Mouse (Mus musculus) left cerebral cortex, adult 2 months (tissue): ENCODE data around the gene Prom1. TPM values are rescaled to one million over a fixed set of nuclear protein-coding genes. Genes with fewer than 3 reads are reported as not detected.
A peak's percentile ranks its signal among the peaks of the same experiment; 100 is the strongest.

Source experiments
- DNase-seq, 2 experiments: peaks; one replicate each; pipeline ENCODE4 v3.0.0; 2021 to 2022; ENCODE audit warnings: low spot score in 2 of 2, mixed read lengths in 1 of 2; ENCODE audit errors: extremely low spot score in 1 of 2
- H3K27ac ChIP-seq: fragments of 200-600 bp; 2 replicates; pipeline ENCODE4 v1.8.1; 2022
- H3K4me3 ChIP-seq: fragments of 200-600 bp; 2 replicates; pipeline ENCODE4 v1.8.1; 2022
- CTCF ChIP-seq: fragments of 200-600 bp; IDR thresholded peaks from 2 replicates; pipeline ENCODE4 v1.8.1; 2022; ENCODE audit warnings: antibody characterized with exemption, mild to moderate bottlenecking, moderate library complexity
- intact Hi-C: fragments of 180-260 bp; cut with DNase I; formaldehyde crosslinking; loops from one replicate; pipeline ENCODE4 v1.15.1; 2025
- total RNA-seq, 2 experiments: library from RNA; stranded (reverse); gene quantifications; 2 replicates each; pipeline ENCODE4 v1.2.3; 2021

The Prom1 gene
- total RNA-seq, 2 experiments from 2014 or later, result 12.3 to 17.7 TPM

DNA sequence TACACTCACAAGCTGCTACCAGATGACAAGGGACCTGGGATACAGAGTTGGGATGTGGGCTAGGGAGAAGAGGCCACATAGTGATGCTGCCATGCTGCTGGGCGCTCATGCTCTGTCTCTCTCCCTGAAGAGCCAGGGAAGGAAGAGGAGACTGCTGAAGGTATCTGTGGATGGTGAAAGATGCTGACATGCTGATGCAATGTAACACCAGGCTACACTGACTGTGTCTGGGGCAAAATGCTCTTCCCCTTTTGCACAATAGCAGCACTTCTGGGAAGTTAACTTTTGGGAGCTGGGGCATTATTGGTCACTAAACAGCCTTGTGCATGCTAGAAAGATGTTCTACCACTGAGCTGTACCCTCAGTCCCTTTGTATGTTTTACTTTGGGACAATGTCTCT, 26.4 kb downstream of the Prom1 start:
- no peak overlapping the region for H3K4me3 ChIP-seq
- intact Hi-C loops, result no loop called here
- DNase-seq, result no peak
- TF ChIP-seq CTCF, result no peak
- H3K27ac ChIP-seq, result no peak overlapping the region

DNA sequence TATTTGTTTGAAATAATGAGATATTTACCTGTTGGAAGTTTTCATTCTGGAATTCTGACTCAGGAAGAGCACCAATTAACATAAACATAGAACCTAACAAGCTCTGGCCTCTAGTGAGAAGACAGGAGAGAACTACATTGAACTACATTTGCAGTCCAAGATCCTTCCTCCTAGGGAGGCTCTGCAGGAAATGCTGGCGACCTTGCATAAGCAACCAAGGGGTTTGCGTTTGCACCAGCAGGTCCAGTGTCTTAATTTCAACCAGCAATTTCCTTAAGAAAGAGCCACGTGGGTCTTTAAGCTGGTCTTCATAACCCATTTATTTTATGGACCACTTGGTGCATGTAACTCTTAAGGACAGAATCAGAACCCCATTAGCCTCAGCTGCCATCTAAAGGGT, 28.2 kb downstream of the Prom1 start:
- no peak for DNase-seq
- H3K27ac ChIP-seq, result no peak overlapping the region
- H3K4me3 ChIP-seq, result no peak overlapping the region
- TF ChIP-seq CTCF, result no peak
- intact Hi-C loops, result no loop called here

GRCm38 (mm10) chr5:44070529-44071133, 31.2 kb downstream of the Prom1 start:
- TF ChIP-seq CTCF, result no peak
- intact Hi-C loops, result no loop called here
- DNase-seq, result no peak
- no peak overlapping the region for H3K27ac ChIP-seq
- H3K4me3 ChIP-seq, result no peak overlapping the region

DNA sequence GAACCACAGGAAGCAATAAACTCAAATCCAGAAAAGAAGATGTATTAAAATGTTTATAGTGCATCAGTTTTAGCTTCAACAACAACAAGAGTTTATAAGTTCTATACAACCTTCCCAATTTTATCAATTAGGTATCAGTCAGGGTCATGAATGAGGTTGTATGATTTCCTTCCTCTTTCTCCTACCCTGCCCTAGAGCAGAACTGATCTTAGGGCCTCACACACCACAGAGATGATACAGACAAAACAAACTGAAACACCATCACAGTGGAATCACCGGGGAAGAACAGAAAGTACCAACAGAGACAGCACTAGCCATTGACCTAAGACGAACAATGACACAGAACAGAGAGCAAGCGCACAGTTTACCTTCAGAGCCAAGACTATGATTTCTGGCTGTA, 43.6 kb downstream of the Prom1 start:
- no peak for TF ChIP-seq CTCF
- Histone ChIP-seq H3K4me3 (no peak overlapping the region), H3K27ac (no peak overlapping the region)
- DNase-seq, result no peak
- intact Hi-C loops, result loop anchor here (10.0 kb wide), 1 partner anchor 1367 kb away; no protein-coding TSS in a partner anchor

- TF ChIP-seq CTCF, result no peak
- no peak overlapping the region for H3K4me3 ChIP-seq
- H3K27ac ChIP-seq, result no peak overlapping the region
- intact Hi-C loops, result loop anchor here (10.0 kb wide), 1 partner anchor 1375 kb away; no protein-coding TSS in a partner anchor
- DNase-seq, result no peak
Measured at GRCm38 (mm10) chr5:44050213-44050612, 51.6 kb downstream of the Prom1 start.

GRCm38 (mm10) chr5:44049395-44049976, 52.3 kb downstream of the Prom1 start:
- no peak overlapping the region for H3K4me3 ChIP-seq
- no peak overlapping the region for H3K27ac ChIP-seq
- no peak for TF ChIP-seq CTCF
- intact Hi-C loops, result loop anchor here (5.0 to 10.0 kb wide), 3 partner anchors 118 to 155 kb away; no protein-coding TSS in a partner anchor
- DNase-seq, result no peak

DNA sequence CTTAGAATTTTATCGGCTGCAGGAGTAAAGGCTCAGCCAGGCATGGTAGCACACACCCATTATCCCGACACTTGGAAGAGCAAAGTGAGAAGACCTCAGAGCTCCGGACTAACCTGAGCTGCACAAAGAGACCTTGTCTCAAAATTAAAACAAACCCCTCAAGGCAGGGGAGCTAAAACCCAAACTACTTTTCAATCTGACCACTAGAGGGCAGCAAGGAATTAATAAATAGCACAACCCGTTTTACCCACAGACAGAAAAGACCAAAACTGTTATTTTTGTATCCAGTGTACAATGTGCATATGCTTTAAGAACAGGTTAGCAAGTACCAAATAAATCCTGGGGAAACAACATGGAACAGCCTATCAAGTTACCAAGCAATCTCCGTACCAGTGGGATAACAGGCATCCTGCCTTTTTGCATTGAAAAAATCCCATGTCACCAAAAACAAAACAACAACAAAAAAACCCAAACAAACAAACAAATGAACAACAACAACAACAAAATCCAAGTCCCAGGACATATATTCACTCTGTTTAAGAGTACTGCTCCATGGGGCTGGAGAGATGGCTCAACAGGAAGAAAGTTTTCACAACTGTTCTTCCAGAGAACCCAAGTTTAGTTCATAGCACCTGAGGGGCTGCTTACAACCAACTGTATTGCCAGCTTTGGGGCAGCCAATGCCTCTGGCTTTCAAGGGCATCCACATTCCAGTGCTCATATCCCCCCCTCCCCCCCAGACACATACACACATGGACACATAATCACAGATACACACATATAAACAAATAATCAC, 53.1 kb downstream of the Prom1 start:
- intact Hi-C loops, result loop anchor here (1.0 to 10.0 kb wide), 4 partner anchors 119 to 220 kb away; no protein-coding TSS in a partner anchor
- Histone ChIP-seq H3K27ac (no peak overlapping the region), H3K4me3 (no peak overlapping the region)
- no peak for DNase-seq
- TF ChIP-seq CTCF, result peak; percentile 78

GRCm38 (mm10) chr5:44041725-44042124, 60.1 kb downstream of the Prom1 start:
- intact Hi-C loops, result loop anchor here (5.0 to 10.0 kb wide), 2 partner anchors 147 to 199 kb away; no protein-coding TSS in a partner anchor
- TF ChIP-seq CTCF, result no peak
- no peak overlapping the region for H3K4me3 ChIP-seq
- DNase-seq, result no peak
- H3K27ac ChIP-seq, result no peak overlapping the region

DNA sequence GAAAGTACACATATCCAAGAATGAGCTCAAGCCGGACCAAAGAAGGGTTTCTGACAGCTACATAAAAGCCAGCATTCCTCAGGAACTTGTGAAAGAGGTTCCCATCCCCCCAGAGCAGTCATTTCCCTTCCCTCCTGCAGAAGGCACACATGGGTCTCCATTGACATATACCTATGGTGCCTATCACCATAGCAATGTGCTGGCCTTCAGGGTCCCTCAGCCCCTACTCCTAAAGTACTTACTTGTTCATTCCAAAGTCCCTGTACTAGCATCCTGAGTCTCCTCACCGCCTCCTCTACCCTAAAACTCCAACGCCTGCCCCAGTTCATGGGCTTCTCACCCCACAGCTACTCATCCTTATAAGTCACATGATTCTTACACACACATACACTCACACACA, 60.8 kb downstream of the Prom1 start:
- no peak for DNase-seq
- no peak for TF ChIP-seq CTCF
- H3K4me3 ChIP-seq, result no peak overlapping the region
- intact Hi-C loops, result loop anchor here (5.0 to 10.0 kb wide), 2 partner anchors 146 to 199 kb away; no protein-coding TSS in a partner anchor
- H3K27ac ChIP-seq, result no peak overlapping the region

DNA sequence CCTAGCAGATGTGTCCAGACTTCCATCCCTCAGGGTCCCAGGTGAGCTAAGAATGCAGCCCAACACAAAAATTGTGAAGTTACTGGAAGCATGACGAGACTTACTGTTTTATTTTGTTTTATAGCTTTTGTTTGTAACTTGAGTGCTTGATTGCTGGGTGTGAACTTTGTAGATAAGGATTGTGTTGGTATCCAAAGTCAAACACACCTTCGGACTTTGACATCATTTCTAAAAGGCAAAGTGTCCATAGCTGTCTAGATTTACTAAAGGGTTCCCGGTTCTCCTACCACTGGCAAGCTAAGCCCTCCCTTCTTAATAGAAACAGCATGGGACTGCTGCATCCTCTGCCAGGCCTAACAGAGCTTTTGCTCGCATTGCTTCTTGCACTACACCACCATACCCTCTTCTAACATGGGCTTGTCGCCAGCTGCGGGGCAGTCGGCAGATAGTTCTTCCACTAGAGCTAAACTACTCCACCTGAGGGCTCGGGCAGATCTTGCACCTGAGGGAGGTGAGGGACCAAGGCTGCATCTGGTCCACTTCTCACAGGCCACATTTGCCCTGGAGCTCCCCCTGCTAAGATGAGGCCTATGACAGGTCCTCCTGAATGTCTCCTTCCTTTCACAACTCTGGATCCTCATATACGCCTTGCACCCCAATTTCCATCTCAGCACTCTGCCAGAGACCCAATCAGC, 103.4 kb downstream of the Prom1 start:
- intact Hi-C loops, result no loop called here
- no peak overlapping the region for H3K27ac ChIP-seq
- DNase-seq, result no peak
- no peak for TF ChIP-seq CTCF
- H3K4me3 ChIP-seq, result no peak overlapping the region

- intact Hi-C loops, result no loop called here
Measured at GRCm38 (mm10) chr5:43997626-43998025, 104.2 kb downstream of the Prom1 start.

More at GRCm38 (mm10) chr5:43997626-43998025, 104.2 kb downstream of the Prom1 start:
- Histone ChIP-seq H3K4me3 (no peak overlapping the region), H3K27ac (no peak overlapping the region)
- no peak for DNase-seq
- no peak for TF ChIP-seq CTCF
